Mouse (Mus musculus): ENCODE measurements around the gene Fancc. TPM values are rescaled to one million over a fixed set of nuclear protein-coding genes. Genes with fewer than 3 reads are reported as not detected.

Gene Fancc
- polyA plus RNA-seq (2015; fragmentation: Nextera tagmentation; extraction: Ambion mirVana): 17.8 and 18.6 TPM in 2 replicates

DNA sequence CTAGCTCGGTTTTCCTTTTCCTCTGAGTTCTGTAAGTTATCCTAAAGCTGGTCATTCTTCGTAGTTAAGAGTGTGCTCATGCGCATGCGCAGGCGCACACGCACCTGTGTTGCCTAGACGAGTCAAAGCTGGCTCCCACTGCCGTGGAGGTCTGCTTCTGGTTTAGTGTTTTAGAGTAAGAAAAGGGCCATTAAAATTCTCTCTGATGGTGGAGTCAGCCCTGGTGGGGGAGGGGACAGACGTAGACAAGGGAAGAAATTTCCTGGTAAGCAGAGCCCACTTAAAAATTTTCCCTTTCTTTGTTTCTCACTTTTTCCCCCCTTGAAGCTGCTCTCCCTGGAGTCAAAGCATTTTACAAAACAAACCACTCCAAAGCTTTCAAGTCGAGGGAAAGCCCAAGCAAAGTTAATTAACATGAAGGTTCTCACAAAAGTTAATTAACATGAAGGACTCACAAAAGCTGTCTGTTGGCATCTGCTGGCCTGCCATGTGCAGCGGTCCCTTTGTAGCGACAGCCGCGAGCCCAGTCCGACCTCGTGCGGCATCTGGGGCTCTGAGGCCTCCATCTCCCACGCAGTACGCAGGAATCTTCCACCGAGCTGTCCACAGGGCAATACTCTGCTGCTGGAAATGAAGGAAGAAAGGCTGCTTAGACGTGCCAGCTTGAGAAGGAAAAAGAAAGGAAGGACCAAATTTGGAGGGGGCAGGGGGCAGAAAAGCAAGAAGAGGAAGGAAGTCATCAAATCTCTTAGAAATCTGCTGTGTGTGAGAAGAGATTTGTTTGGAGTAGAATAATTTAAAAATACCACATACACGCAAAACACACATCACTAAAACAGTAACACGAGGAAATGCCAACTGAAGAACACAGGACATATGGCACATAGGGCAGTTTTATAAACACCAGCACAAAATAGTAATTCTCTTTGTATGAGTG lies at the start of gene Fancc:
TSS of gene Fancc (minus strand) at position 633 of the 937 bp plus-strand sequence.
- H3K9me3 ChIP-seq: no peaks in the 10 kb centered on the region
- H3K9ac ChIP-seq: no peak within 1 kb of the TSS
- no peak within 1 kb of the TSS for H3K4me3 ChIP-seq (replicated peaks)
- H3K4me1 ChIP-seq: peaks cover 6% of the 10 kb centered on the region; the same call in 1 of the 2 replicates
- WGBS: 31% methylated on average over 23 of the region's 23 CpGs
- no peak within 1 kb of the TSS for H3K27ac ChIP-seq
- H3K36me3 ChIP-seq: no peaks in the 10 kb centered on the region
- peak within 1 kb of the TSS; percentile 9; the same call in 1 of the 2 replicates for H3K4me2 ChIP-seq
- H3K27me3 ChIP-seq (replicated peaks): no peaks in the 10 kb centered on the region
- ATAC-seq (ENCODE audit: insufficient read depth, low FRiP score, low read depth): no peak

DNA sequence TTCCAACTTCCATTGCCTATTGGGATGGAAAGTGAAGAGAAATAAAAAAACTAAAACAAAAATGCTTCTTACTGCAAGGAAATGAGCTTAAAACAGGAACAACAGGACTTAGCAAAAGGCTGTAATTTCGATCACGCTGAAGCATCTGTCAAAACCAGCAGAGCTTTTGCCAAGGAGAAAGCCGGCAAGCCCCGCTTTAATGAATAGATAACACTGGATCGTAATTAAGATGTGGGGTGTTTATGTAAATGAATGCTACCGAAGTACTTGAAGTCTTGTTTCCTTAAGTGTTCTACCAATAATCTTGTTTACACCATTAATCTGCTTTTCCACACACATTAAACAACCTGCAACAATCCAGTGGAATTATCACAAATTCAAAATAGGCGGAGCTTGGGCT lies 48.2 kb upstream of the Fancc start:
- H3K4me3 ChIP-seq (replicated peaks): no peak overlapping the region
- WGBS: 54% methylated on average over 7 of the region's 7 CpGs
- H3K36me3 ChIP-seq: peaks cover 33% of the 10 kb centered on the region
- no peaks in the 10 kb centered on the region for H3K9me3 ChIP-seq
- H3K4me1 ChIP-seq: peaks cover 23% of the 10 kb centered on the region; the same call in 1 of the 2 replicates
- no peaks in the 10 kb centered on the region for H3K27me3 ChIP-seq (replicated peaks)
- no peak for ATAC-seq (ENCODE audit: insufficient read depth, low FRiP score, low read depth)
- no peak overlapping the region for H3K4me2 ChIP-seq
- no peak overlapping the region for H3K9ac ChIP-seq
- no peak overlapping the region for H3K27ac ChIP-seq

DNA sequence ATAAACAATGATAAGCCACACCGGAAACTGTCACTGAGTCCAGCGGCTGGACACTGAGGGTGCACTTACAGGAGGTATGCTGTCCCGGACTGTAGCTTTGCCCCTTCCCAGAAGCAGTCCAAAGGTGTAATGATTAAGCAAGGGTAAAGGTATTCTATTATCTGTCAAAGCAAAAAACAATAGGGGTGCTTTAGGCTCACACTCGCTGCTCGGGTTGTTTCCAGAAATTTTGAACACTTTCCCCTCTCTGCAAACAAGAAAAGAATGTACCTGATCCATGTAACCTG lies 47.8 kb upstream of the Fancc start:
- H3K4me2 ChIP-seq: no peak overlapping the region
- no peaks in the 10 kb centered on the region for H3K9me3 ChIP-seq
- no peaks in the 10 kb centered on the region for H3K27me3 ChIP-seq (replicated peaks)
- no peak overlapping the region for H3K4me3 ChIP-seq (replicated peaks)
- ATAC-seq (ENCODE audit: insufficient read depth, low FRiP score, low read depth): no peak
- H3K36me3 ChIP-seq: peaks cover 36% of the 10 kb centered on the region
- H3K4me1 ChIP-seq: peaks cover 20% of the 10 kb centered on the region; the same call in 1 of the 2 replicates
- H3K27ac ChIP-seq: no peak overlapping the region
- no peak overlapping the region for H3K9ac ChIP-seq
- 24% methylated on average over 5 of the region's 5 CpGs for WGBS

DNA sequence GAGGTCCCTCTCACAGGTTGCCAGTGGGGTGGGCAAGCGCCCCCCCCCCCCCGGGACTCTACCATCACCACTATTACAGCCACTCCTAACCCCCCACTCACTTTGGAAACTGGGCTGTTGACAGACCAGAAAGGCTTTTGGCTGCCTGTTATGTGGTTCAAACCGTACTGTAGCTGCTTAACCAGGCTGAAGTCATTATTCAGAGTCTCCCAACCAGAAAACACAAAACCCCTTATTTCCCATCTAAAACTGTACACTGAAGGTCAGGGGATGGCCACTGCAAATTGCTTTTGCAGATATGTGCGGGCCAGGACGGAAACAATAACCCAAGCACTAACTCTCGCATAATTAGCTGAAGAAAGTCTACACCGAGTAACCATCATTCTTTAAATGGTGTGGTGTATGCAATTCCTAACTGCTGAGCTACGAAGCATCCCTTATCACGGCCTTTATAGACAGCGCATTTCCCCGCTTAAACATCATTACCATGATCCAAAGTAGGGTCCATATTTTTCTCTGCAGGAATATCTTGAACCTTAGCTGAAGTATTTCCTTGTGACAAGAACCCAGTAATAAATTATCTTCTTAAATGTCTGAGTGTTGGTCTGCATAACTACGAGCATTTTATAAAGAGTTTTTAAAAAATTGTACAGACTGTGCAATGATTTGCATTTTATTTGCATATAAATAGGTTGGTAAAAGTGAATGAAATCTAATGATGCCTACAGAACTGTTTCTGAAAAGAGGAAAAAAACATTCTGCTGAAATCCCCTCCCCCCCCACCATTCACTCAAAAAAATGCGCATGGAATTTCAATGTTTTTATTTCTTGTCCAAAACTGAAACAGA lies 47.3 kb upstream of the Fancc start:
- Histone ChIP-seq H3K27me3 (replicated peaks) (no peaks in the 10 kb centered on the region), H3K4me1 (peaks cover 15% of the 10 kb centered on the region; the same call in 1 of the 2 replicates), H3K4me3 (replicated peaks) (no peak overlapping the region), H3K9me3 (no peaks in the 10 kb centered on the region), H3K4me2 (no peak overlapping the region), H3K9ac (no peak overlapping the region), H3K27ac (no peak overlapping the region), H3K36me3 (peaks cover 41% of the 10 kb centered on the region)
- no peak for ATAC-seq (ENCODE audit: insufficient read depth, low FRiP score, low read depth)
- WGBS: 59% methylated on average over 13 of the region's 13 CpGs

DNA sequence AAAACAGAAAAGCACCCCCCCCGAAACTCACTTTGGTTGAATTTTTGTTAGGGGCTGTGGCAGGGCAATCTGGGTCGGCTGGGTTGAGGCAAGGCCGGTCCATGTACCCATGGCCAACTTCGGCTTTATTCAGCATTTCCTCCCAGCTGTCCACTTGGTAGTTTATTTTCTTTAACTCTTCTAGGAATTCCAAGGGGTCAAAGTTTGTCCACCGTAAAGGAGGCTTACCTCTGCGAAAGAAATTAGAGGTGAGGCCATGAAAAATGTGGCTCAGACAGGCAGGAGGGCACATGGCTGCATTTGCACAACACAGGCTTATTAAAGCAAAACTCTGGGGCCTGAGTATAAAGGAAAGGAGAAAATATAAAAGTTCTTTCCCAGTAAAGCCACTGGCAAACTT lies 46.4 kb upstream of the Fancc start:
- Histone ChIP-seq H3K9me3 (no peaks in the 10 kb centered on the region), H3K36me3 (peaks cover 50% of the 10 kb centered on the region), H3K4me3 (replicated peaks) (no peak overlapping the region), H3K4me2 (no peak overlapping the region), H3K27me3 (replicated peaks) (no peaks in the 10 kb centered on the region), H3K9ac (no peak overlapping the region), H3K4me1 (0 out of 2 replicates have a peak, but pooled peaks cover 7% of the 10 kb centered on the region), H3K27ac (no peak overlapping the region)
- WGBS: 49% methylated on average over 6 of the region's 6 CpGs
- no peak for ATAC-seq (ENCODE audit: insufficient read depth, low FRiP score, low read depth)

DNA sequence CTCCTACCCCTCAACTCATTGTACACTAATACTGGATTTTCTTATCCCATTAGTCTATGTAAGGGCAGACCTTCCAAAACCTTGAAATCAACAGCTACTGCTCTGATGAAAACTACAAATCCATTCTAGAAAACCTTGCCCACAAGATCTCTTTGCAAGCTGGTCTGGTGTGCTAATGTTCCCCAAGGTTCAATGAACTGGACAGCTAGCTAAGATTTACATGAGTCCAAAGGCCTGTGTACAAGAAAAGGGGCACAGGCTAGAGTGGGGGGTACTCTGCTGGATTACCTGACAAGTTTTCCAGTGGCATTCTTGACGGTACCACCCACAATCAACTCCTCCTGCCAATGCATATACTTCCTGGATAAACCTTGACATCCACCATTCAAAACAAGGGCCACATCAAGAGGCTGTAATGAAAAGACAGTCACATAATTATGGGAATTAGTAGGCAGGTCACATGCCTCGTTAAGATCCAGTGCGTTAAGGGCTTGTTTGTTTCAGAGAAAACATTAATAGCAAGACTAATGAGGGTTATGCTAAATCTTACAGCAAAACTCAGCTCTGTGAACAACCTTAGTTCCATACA lies 45.8 kb upstream of the Fancc start:
- whole genome bisulfite sequencing: 76% methylated on average over 3 of the region's 3 CpGs
- Histone ChIP-seq H3K27ac (no peak overlapping the region), H3K4me2 (no peak overlapping the region), H3K4me1 (0 out of 2 replicates have a peak, but pooled peaks cover 4% of the 10 kb centered on the region), H3K9me3 (no peaks in the 10 kb centered on the region), H3K9ac (no peak overlapping the region), H3K27me3 (replicated peaks) (no peaks in the 10 kb centered on the region), H3K36me3 (peaks cover 55% of the 10 kb centered on the region), H3K4me3 (replicated peaks) (no peak overlapping the region)
- ATAC-seq (ENCODE audit: insufficient read depth, low FRiP score, low read depth): no peak

DNA sequence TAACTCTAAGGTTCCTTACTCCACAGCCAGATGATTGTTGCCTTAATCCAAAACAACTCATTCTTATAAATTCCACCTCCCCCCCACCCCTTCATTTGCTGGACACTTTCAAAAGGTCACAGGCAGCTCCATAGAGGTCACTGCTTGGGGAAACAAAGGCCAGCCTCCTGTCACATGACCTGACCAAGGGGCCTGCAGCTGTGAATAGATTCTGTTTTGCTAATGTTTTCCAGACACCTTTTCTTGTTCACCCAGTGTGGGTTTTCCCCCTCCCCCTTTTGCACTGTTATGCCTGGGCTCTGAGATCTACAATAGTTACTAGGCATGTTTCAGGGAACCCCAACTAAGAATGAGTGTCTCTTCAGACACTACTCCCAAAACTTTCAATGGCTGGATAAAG lies 44.4 kb upstream of the Fancc start:
- no peak overlapping the region for H3K27ac ChIP-seq
- no peak overlapping the region for H3K4me3 ChIP-seq (replicated peaks)
- H3K9me3 ChIP-seq: no peaks in the 10 kb centered on the region
- H3K36me3 ChIP-seq: peaks cover 62% of the 10 kb centered on the region
- H3K4me1 ChIP-seq: 0 out of 2 replicates have a peak, but pooled peaks cover 4% of the 10 kb centered on the region
- no peaks in the 10 kb centered on the region for H3K27me3 ChIP-seq (replicated peaks)
- ATAC-seq (ENCODE audit: insufficient read depth, low FRiP score, low read depth): no peak
- H3K4me2 ChIP-seq: no peak overlapping the region
- no peak overlapping the region for H3K9ac ChIP-seq

DNA sequence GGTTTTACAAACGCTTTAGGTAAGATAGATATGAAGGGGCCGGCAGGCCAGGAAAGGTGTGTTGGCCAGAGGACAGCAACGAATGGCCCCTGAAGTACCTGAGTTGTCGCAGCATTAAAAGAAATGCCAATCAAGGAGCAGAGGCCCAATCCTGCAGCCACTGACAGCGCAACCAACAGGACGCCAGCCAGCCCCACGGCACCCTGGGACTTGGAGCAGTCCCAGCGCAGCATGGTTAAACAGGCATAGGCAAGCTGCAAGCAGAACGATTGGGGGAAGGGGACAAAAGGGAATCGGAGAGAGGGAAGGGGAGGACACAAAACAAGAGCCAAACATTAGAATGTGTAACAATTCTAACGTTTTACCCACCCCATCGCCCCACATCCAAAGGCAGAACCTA lies 43.5 kb upstream of the Fancc start:
- no peaks in the 10 kb centered on the region for H3K9me3 ChIP-seq
- no peak overlapping the region for H3K27ac ChIP-seq
- H3K4me3 ChIP-seq (replicated peaks): no peak overlapping the region
- H3K9ac ChIP-seq: no peak overlapping the region
- H3K4me1 ChIP-seq: no peaks in the 10 kb centered on the region
- WGBS: 81% methylated on average over 12 of the region's 12 CpGs
- H3K27me3 ChIP-seq (replicated peaks): no peaks in the 10 kb centered on the region
- H3K4me2 ChIP-seq: no peak overlapping the region
- ATAC-seq (ENCODE audit: insufficient read depth, low FRiP score, low read depth): no peak
- H3K36me3 ChIP-seq: peaks cover 69% of the 10 kb centered on the region

DNA sequence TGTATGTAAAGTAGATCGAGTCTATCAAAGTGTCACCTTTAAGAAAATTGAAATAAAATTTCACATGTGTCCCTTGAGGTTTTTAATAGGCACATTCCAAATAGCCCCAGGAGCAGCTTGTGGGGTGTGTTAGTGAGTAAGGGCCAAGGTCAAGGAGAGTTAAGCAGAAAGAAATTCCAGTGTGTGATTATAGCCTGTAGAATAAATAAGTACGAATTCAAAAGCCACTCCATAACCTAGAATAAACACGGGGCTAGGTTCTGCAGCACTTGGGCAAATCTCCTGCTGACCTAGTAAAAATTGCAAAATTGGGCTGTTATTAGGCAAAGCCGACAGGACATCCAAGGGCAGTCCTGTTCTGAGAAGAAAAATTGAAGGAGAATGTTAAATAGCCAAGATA lies 37.9 kb upstream of the Fancc start:
- 54% methylated on average over 4 of the region's 4 CpGs for WGBS
- no peak for ATAC-seq (ENCODE audit: insufficient read depth, low FRiP score, low read depth)
- H3K4me1 ChIP-seq: 0 out of 2 replicates have a peak, but pooled peaks cover 12% of the 10 kb centered on the region
- H3K27ac ChIP-seq: no peak overlapping the region
- no peaks in the 10 kb centered on the region for H3K9me3 ChIP-seq
- peaks cover 72% of the 10 kb centered on the region for H3K36me3 ChIP-seq
- H3K9ac ChIP-seq: no peak overlapping the region
- no peak overlapping the region for H3K4me3 ChIP-seq (replicated peaks)
- no peak overlapping the region for H3K4me2 ChIP-seq
- H3K27me3 ChIP-seq (replicated peaks): no peaks in the 10 kb centered on the region

DNA sequence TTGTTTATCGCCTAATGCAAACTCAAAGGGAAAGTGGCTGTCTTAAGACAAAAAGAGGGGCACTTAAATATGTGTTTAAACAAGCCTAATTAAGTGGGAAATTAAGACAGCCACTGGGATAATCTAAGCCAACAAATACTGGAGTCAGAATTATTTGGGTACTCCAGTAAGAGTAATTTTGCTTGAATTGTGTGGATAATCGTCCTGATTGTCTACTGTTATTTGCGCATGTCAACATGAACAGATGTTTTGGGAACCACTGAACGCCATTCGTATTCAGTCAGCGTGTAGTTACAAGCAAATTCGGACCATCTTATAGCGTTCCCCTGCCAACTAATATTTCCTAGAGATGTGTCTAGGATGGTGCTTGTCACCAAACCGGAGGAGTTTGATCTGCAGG lies 33.8 kb upstream of the Fancc start:
- no peak overlapping the region for H3K4me2 ChIP-seq
- peak overlapping the region; percentile 13; the same call in 1 of the 2 replicates for H3K27ac ChIP-seq
- H3K27me3 ChIP-seq (replicated peaks): no peaks in the 10 kb centered on the region
- H3K9me3 ChIP-seq: no peaks in the 10 kb centered on the region
- H3K4me1 ChIP-seq: peaks cover 37% of the 10 kb centered on the region
- no peak overlapping the region for H3K9ac ChIP-seq
- no peak overlapping the region for H3K4me3 ChIP-seq (replicated peaks)
- no peak for ATAC-seq (ENCODE audit: insufficient read depth, low FRiP score, low read depth)
- H3K36me3 ChIP-seq: peaks cover 33% of the 10 kb centered on the region
- WGBS: 73% methylated on average over 9 of the region's 9 CpGs

DNA sequence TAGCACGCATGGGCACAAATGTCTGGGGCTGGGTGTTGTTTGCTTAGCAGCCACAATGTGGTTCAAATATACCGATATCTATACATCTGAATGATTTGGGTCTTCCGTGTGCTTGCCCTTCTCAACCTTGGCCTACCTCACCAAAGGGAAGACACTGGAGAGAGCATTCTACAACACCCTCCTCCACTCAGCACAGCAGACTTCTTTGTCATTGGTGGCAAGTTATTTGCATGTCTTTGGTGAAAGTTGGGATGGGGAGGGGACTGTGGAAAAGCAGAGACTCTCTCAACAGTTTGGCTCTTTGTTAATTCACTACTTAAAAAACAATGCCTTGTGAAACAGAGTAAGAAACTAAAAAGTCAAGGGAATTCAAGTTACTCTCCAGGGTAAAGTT lies 33.3 kb upstream of the Fancc start:
- H3K27ac ChIP-seq: peak overlapping the region; percentile 13
- no peak overlapping the region for H3K4me3 ChIP-seq (replicated peaks)
- H3K4me2 ChIP-seq: no peak overlapping the region
- H3K4me1 ChIP-seq: peaks cover 37% of the 10 kb centered on the region
- H3K9ac ChIP-seq: no peak overlapping the region
- ATAC-seq (ENCODE audit: insufficient read depth, low FRiP score, low read depth): no peak
- 63% methylated on average over 3 of the region's 3 CpGs for WGBS
- no peaks in the 10 kb centered on the region for H3K27me3 ChIP-seq (replicated peaks)
- no peaks in the 10 kb centered on the region for H3K9me3 ChIP-seq
- peaks cover 28% of the 10 kb centered on the region for H3K36me3 ChIP-seq
